Mouse (Mus musculus): ENCODE measurements around the gene Atp5e. TPM values are rescaled to one million over a fixed set of nuclear protein-coding genes. Genes with fewer than 3 reads are reported as not detected.

Gene Atp5e
- polyA plus RNA-seq, 1 experiment from 2014 or later, result 783 TPM

- WGBS, result 74% methylated on average over 7 of the region's 7 CpGs
- no peak overlapping the region for H3K27ac ChIP-seq (replicated peaks)
- no peaks in the 10 kb centered on the region for H3K36me3 ChIP-seq
- H3K4me2 ChIP-seq (replicated peaks), result no peak overlapping the region
- no peaks in the 10 kb centered on the region for H3K27me3 ChIP-seq
- peaks cover 11% of the 10 kb centered on the region for H3K4me1 ChIP-seq
- ATAC-seq (ENCODE audit: insufficient number of reproducible peaks, low FRiP score, low TSS enrichment, low read depth), result no peak
- no peaks in the 10 kb centered on the region for H3K9me3 ChIP-seq (replicated peaks)
- no peak overlapping the region for H3K9ac ChIP-seq
- H3K4me3 ChIP-seq (replicated peaks), result no peak overlapping the region
Observed at GRCm38 (mm10) chr2:174413127-174413526, 50.8 kb downstream of the Atp5e start.

Other genes with a start within 250 kb of the Atp5e start
- gene Gnas, start 179.8 kb downstream of the Atp5e start, polyA plus RNA-seq (2015; fragmentation: Nextera tagmentation; extraction: Ambion mirVana), result 2,102 and 2,156 TPM in 2 replicates
- gene Gm20721, start 117.4 kb downstream of the Atp5e start, polyA plus RNA-seq (2015; fragmentation: Nextera tagmentation; extraction: Ambion mirVana), result 26.0 and 38.6 TPM in 2 replicates
- 116 and 118 TPM in 2 replicates for gene Nelfcd, start 48.3 kb downstream of the Atp5e start, polyA plus RNA-seq (2015; fragmentation: Nextera tagmentation; extraction: Ambion mirVana)
- 215 and 224 TPM in 2 replicates for gene Ctsz, start 25.1 kb downstream of the Atp5e start, polyA plus RNA-seq (2015; fragmentation: Nextera tagmentation; extraction: Ambion mirVana)
- gene Tubb1, start 13.4 kb downstream of the Atp5e start, polyA plus RNA-seq (2015; fragmentation: Nextera tagmentation; extraction: Ambion mirVana), result 0.83 and 1.1 TPM in 2 replicates
- 109 and 111 TPM in 2 replicates for gene Prelid3b, start 9.0 kb upstream of the Atp5e start, polyA plus RNA-seq (2015; fragmentation: Nextera tagmentation; extraction: Ambion mirVana)
- gene Zfp831, start 179.4 kb upstream of the Atp5e start, polyA plus RNA-seq (2015; fragmentation: Nextera tagmentation; extraction: Ambion mirVana), result 0.04 TPM in 1 of 2 replicates, not detected in the other

All from embryonic facial prominence, embryonic 15.5 days (tissue).